Mouse (Mus musculus) thymus, adult 2 months (tissue): ENCODE results near the gene Psmd2. TPM values are rescaled to one million over a fixed set of nuclear protein-coding genes. Genes with fewer than 3 reads are reported as not detected.

Experiments used
- DNase-seq: peaks from one replicate; pipeline ENCODE4 v3.0.0; 2021
- H3K27ac ChIP-seq: fragments of 200-500 bp; 2 replicates; pipeline ENCODE4 v1.5.1; 2012; ENCODE audit warnings: low read length, control low read depth; ENCODE audit not compliant: control insufficient read depth, insufficient read depth
- H3K27me3 ChIP-seq: fragments of 200-500 bp; 2 replicates; pipeline ENCODE4 v1.6.1; 2012; ENCODE audit warnings: mild to moderate bottlenecking, low read length, moderate library complexity, mixed read lengths; ENCODE audit not compliant: control insufficient read depth, insufficient read depth
- H3K36me3 ChIP-seq: fragments of 200-500 bp; 2 replicates; pipeline ENCODE4 v1.6.1; 2012; ENCODE audit warnings: mild to moderate bottlenecking, low read length, moderate library complexity; ENCODE audit not compliant: control insufficient read depth, insufficient read depth
- H3K4me1 ChIP-seq: fragments of 200-500 bp; replicated peaks from 2 replicates; pipeline ENCODE4 v1.6.1; 2012; ENCODE audit warnings: low read length; ENCODE audit not compliant: control insufficient read depth, insufficient read depth
- H3K4me3 ChIP-seq: fragments of 200-500 bp; 2 replicates; pipeline ENCODE4 v1.5.1; 2012; ENCODE audit warnings: mild to moderate bottlenecking, low read length, control low read depth, moderate library complexity; ENCODE audit not compliant: control insufficient read depth, insufficient read depth
- CTCF ChIP-seq: fragments of 200-500 bp; IDR thresholded peaks from 2 replicates; pipeline ENCODE4 v1.5.1; 2012; ENCODE audit warnings: mild to moderate bottlenecking, control low read depth, low read length, moderate library complexity, borderline replicate concordance; ENCODE audit not compliant: control insufficient read depth, poor library complexity, insufficient read depth; ENCODE audit errors: extremely low read depth
- POLR2A ChIP-seq: fragments of 200-500 bp; IDR thresholded peaks from 2 replicates; pipeline ENCODE4 v1.6.1; 2012; ENCODE audit warnings: mild to moderate bottlenecking, low read length, control low read depth, moderate library complexity; ENCODE audit not compliant: control insufficient read depth, poor library complexity, insufficient read depth; ENCODE audit errors: extremely low read depth
- WGBS: fragments of 180-500 bp; shearing (Covaris S2); methylation state at CpG from one replicate; pipeline ENCODE4 v1.1.7; 2018; 5-methylcytosine and 5-hydroxymethylcytosine counted together
- polyA plus RNA-seq: library from polyadenylated mRNA; depleted of rRNA; stranded (reverse); fragments of >200 nt; gene quantifications from 2 replicates; pipeline ENCODE4 v1.2.3, GENCODE M21; 2012; rRNA removed

Gene Psmd2
- 101 and 104 TPM in 2 replicates for polyA plus RNA-seq

- TF ChIP-seq POLR2A (peak; percentile 79), CTCF (0 out of 2 replicates have a peak, but pooled peaks have one; percentile 22)
- H3K27ac ChIP-seq = no peak within 1 kb of the TSS
- 1% methylated on average over 46 of the region's 46 CpGs for WGBS
Observed at GRCm38 (mm10) chr16:20651076-20651946, at the start of gene Psmd2. TSS of gene Psmd2 (plus strand) at chr16:20651652.

GRCm38 (mm10) chr16:20604705-20605104, 46.7 kb upstream of the Psmd2 start:
- peaks cover 11% of the 10 kb centered on the region for H3K36me3 ChIP-seq
- WGBS = 77% methylated on average over 9 of the region's 9 CpGs
- no peak overlapping the region for H3K27ac ChIP-seq
- no peak overlapping the region for H3K4me3 ChIP-seq
- no peaks in the 10 kb centered on the region for H3K4me1 ChIP-seq
- H3K27me3 ChIP-seq = no peaks in the 10 kb centered on the region
- TF ChIP-seq CTCF = no peak
- no peak for TF ChIP-seq POLR2A
- DNase-seq = no peak

More at GRCm38 (mm10) chr16:20651076-20651946, at the start of gene Psmd2:
- DNase-seq = peak; percentile 96
- Histone ChIP-seq H3K27me3 (no peaks in the 10 kb centered on the region), H3K36me3 (peaks cover 11% of the 10 kb centered on the region), H3K4me1 (peaks cover 3% of the 10 kb centered on the region), H3K4me3 (peak within 1 kb of the TSS; percentile 89)

GRCm38 (mm10) chr16:20610501-20611356, 40.7 kb upstream of the Psmd2 start:
- Histone ChIP-seq H3K4me3 (peak overlapping the region; percentile 94), H3K36me3 (peaks cover 7% of the 10 kb centered on the region), H3K27me3 (no peaks in the 10 kb centered on the region), H3K27ac (no peak overlapping the region), H3K4me1 (peaks cover 8% of the 10 kb centered on the region)
- DNase-seq = peak; percentile 75
- TF ChIP-seq CTCF (0 out of 2 replicates have a peak, but pooled peaks have one; percentile 14), POLR2A (peak; percentile 81)
- WGBS = under 1% methylated on average over 28 of the region's 28 CpGs

- WGBS = 1% methylated on average over 41 of the region's 41 CpGs
- H3K36me3 ChIP-seq = no peaks in the 10 kb centered on the region
- DNase-seq = peak; percentile 83
- H3K4me1 ChIP-seq = peaks cover 8% of the 10 kb centered on the region
- H3K4me3 ChIP-seq = peak within 1 kb of the TSS; percentile 94
- H3K27ac ChIP-seq = no peak within 1 kb of the TSS
- no peaks in the 10 kb centered on the region for H3K27me3 ChIP-seq
- TF ChIP-seq CTCF (0 out of 2 replicates have a peak, but pooled peaks have one; percentile 25), POLR2A (no peak)
Observed at GRCm38 (mm10) chr16:20611357-20612227, 39.9 kb upstream of the Psmd2 start, which contains the start of the genes Eef1akmt4, Gm49333 and Alg3. TSS of gene Eef1akmt4 (plus strand) at chr16:20611593. TSS of gene Gm49333 (plus strand) at chr16:20611610. TSS of gene Alg3 (minus strand) at chr16:20611735.

DNA sequence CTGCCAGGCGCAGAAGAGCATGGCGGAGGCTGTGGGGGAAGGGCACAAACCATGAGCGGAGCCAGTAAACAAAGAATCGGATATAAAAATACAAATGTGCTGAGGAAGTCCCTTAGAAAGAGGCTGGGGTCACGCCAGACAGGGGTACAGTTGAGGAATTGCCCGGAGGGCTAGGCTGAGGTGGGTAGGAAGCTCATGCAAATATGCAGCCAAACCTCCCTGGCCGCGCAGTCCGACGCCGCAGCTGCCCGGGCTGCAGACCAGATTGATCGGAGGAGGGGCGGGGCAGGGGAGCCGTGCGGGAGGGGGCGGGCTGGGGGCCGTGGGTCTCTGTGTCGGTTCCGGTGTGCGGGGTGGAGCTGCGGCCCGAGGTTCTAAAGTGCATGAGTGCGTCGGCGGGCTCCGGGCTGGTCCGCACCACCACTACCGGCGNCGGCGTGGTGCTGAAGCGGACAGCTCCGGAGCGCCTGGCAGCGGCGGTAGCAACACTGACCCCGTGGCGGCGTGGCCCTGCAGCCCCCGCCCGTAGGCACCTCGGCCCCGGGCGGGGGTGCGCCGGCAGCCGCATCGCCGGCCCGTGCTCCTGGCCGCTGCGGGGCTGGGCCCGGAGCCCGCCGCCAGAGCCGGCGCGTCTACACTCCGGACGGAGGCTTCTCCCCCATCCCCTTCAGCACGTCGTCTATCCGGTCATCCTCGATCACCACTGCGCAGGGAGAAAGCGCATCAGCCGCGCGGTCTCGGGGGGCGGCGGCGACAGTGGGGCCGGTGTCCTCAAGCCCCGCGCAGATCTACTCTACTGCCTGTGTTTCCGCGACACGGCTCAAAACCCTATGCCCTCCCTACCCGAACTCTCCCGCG, 31.7 kb upstream of the Psmd2 start:
- Histone ChIP-seq H3K27ac (no peak overlapping the region), H3K27me3 (peaks cover 11% of the 10 kb centered on the region; the same call in 1 of the 2 replicates), H3K4me3 (no peak overlapping the region), H3K36me3 (no peaks in the 10 kb centered on the region), H3K4me1 (peaks cover 24% of the 10 kb centered on the region)
- TF ChIP-seq POLR2A (no peak), CTCF (no peak)
- 8% methylated on average over 82 of the region's 83 CpGs for WGBS
- DNase-seq = peak; percentile 7
